Mouse (Mus musculus) heart, postnatal 4 days (tissue): ENCODE measurements around the gene Atxn3. TPM values are rescaled to one million over a fixed set of nuclear protein-coding genes. Genes with fewer than 3 reads are reported as not detected.
"Not testable (repeated sequence)": the region's sequence is repeated elsewhere in the genome, so short reads cannot be mapped to it uniquely, and the experiment has no call there.

Experiments
- DNase-seq: peaks from one replicate; pipeline ENCODE4 v3.0.0; 2021
- total RNA-seq, 2 experiments: library from RNA; stranded (reverse); gene quantifications; 2 replicates each; pipeline ENCODE4 v1.2.3; 2021

The Atxn3 gene
- 1 to 10 TPM; 8.3 to 9.9 TPM for total RNA-seq

GRCm38 (mm10) chr12:101957942-101958544 is at the start of gene Atxn3:
Gene Atxn3 (minus strand): TSS chr12:101958246.
- peak; percentile 98 for DNase-seq

GRCm38 (mm10) chr12:102000785-102001184 is 42.7 kb upstream of the Atxn3 start:
- DNase-seq: no peak

- DNase-seq: no peak
Observed at GRCm38 (mm10) chr12:101998929-101999328, 40.9 kb upstream of the Atxn3 start.

- no peak for DNase-seq
Observed at GRCm38 (mm10) chr12:101994576-101995467, 36.8 kb upstream of the Atxn3 start.

GRCm38 (mm10) chr12:101987659-101988058 is 29.6 kb upstream of the Atxn3 start:
- no peak for DNase-seq

- DNase-seq: peak; percentile 10
Observed at GRCm38 (mm10) chr12:101985110-101985509, 27.1 kb upstream of the Atxn3 start.

GRCm38 (mm10) chr12:101982977-101983376 is 24.9 kb upstream of the Atxn3 start:
- DNase-seq: no peak

- DNase-seq: no peak
Observed at GRCm38 (mm10) chr12:101981559-101981958, 23.5 kb upstream of the Atxn3 start.

- no peak for DNase-seq
Observed at GRCm38 (mm10) chr12:101980266-101980665, 22.2 kb upstream of the Atxn3 start.

GRCm38 (mm10) chr12:101979213-101979750 is 21.2 kb upstream of the Atxn3 start:
- DNase-seq: no peak

GRCm38 (mm10) chr12:101978588-101978987 is 20.5 kb upstream of the Atxn3 start:
- no peak for DNase-seq

GRCm38 (mm10) chr12:101978162-101978561 is 20.1 kb upstream of the Atxn3 start:
- DNase-seq: no peak

GRCm38 (mm10) chr12:101977404-101977915 is 19.4 kb upstream of the Atxn3 start:
- DNase-seq: no peak

GRCm38 (mm10) chr12:101976651-101977403 is 18.8 kb upstream of the Atxn3 start:
- no peak for DNase-seq

- DNase-seq: peak; percentile 84
Observed at GRCm38 (mm10) chr12:101975601-101976571, 17.8 kb upstream of the Atxn3 start, which contains the start of gene Cpsf2. Gene Cpsf2 (plus strand): TSS chr12:101975988.

- DNase-seq: no peak
Observed at GRCm38 (mm10) chr12:101975167-101975600, 17.1 kb upstream of the Atxn3 start.

- DNase-seq: no peak
Observed at GRCm38 (mm10) chr12:101974571-101974970, 16.5 kb upstream of the Atxn3 start.

- no peak for DNase-seq
Observed at GRCm38 (mm10) chr12:101972230-101972629, 14.2 kb upstream of the Atxn3 start.

- no peak for DNase-seq
Observed at GRCm38 (mm10) chr12:101971311-101971710, 13.3 kb upstream of the Atxn3 start.

GRCm38 (mm10) chr12:101958960-101959780 is 1.1 kb upstream of the Atxn3 start:
- DNase-seq: not testable (repeated sequence)
